Mouse (Mus musculus) CD4-positive helper T cell, adult 2 months (primary cell): ENCODE measurements at regions not wholly inside any gene's neighbourhood (a gene's known extent, or its start where the extent isn't known, plus 50 kb on each side); places are given as distances from the start of the nearest gene placed in this dataset.
A peak's percentile ranks its signal among the peaks of the same experiment; 100 is the strongest.
"Not testable (repeated sequence)": the region's sequence is repeated elsewhere in the genome, so short reads cannot be mapped to it uniquely, and the experiment has no call there.

Experiments
- DNase-seq: peaks from one replicate; pipeline ENCODE4 v3.0.0-alpha.2; 2012; ENCODE audit warnings: low read depth, missing footprints, low spot score

DNA sequence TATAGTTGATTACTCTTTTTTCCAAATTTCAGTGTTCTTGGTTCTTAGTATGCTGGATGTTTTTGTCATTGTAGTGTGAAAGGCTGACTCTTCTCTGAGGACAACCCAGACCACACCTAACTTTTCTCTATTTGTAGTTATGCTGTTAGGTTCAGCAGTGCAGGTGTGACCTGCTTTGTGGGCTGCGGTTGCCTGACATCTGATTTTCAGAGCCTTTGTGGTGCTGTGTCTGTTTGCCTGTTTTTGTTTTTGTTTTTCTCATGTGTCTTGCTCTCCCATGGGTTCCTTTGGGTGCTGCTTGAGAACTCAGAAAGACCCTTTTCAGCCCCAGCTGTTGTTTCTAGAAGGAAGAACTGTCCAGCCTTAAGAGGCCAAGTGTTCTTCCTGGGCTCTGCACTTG is 52.0 kb upstream of the Trpm1 start:
- DNase-seq, result peak; percentile 77

DNA sequence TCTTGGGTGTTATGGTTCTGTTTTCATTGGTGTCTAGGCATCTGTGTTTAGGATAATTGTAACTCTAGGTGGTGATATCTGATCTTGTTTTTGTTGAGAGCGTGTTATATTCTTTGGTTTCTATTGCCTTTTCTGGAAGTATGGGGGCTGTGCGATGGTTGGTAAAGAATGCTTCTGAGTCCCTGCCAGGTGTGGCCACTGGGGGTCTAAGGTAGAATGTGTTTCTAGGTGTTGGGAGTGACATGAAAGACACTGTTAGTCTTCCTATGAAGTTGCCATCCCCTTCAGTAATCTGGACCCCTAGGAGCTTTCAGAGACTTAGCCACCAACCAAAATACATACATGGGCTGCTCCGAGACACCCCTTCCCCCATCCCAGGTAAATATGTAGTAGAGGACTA is 54.0 kb upstream of the Trpm1 start:
- no peak for DNase-seq

GRCm38 (mm10) chr7:64090067-64090466 is 63.6 kb upstream of the Trpm1 start:
- peak; percentile 61 for DNase-seq

GRCm38 (mm10) chr7:64089034-64089433 is 64.6 kb upstream of the Trpm1 start:
- DNase-seq, result no peak

DNA sequence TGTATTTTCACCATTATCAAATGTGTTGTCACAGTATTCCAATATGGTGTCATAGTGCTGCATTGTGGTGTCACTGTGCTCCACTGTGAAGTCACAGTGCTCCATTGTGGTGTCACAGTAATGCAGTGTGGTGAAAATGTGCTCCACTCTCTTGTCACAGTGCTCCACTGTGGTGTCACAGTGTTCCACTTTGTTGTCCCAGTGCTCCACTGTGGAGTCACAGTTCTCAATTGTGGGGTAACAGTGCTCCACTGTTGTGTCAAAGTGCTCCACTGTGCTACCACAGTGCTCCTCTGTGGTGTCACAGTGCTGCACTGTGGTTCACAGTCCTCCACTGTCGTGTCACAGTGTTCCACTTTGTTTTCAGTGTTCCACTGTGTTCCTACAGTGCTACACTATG is 69.7 kb upstream of the Trpm1 start:
- DNase-seq, result not testable (repeated sequence)

DNA sequence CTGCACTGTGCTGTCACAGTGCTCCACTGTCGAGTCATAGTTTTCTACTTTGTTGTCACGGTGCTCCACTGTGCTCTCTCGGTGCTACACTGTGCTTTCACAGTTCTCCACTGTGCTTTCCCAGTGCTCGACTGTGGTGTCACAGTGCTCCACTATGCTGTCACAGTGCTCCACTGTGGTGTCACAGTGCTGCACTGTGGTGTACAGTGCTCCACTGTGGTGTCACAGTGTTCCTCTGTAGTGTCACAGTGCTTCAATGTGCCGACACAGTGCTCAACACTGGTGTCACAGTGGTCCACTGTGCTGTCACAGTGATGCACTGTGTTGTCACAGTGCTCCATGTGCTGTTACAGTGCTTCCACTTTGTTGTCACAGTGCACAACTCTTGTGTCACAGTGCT is 71.0 kb upstream of the Trpm1 start:
- no peak for DNase-seq

DNA sequence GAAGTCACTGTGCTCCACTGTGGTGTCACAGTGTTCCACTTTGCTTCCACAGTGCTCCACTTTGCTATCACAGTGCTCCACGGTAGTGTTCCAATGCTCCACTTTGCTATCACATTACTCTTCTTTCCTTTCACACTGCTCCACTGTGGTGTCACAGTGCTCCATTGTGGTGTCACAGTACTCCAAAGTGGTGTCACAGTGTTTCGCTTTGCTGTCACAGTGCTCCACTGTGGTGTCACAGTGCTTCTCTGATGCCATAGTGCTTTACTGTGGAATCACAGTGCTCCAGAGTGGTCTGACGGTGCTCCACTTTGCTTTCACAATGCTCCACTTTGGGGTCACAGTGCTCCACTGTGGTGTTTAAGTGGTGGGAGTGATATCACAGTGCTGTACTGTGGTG is 71.4 kb upstream of the Trpm1 start:
- DNase-seq, result no peak

DNA sequence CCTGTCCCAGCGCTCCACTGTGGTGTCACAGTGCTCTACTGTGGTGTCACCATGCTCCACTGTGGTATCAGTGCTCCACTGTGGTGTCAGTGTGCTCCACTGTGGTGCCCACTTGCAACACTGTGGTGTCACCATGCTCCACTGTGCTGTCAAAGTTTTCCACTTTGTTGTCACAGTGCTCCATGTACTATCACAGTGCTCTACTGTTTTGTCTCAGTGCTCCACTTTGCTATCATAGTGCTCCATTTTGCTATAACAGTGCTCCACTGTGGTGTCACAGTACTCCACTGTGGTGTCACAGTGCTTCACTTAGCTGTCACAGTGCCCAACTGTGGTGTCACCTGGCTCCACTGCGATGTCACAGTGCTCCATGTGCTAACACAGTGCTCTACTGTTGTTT is 72.0 kb upstream of the Trpm1 start:
- DNase-seq, result no peak

DNA sequence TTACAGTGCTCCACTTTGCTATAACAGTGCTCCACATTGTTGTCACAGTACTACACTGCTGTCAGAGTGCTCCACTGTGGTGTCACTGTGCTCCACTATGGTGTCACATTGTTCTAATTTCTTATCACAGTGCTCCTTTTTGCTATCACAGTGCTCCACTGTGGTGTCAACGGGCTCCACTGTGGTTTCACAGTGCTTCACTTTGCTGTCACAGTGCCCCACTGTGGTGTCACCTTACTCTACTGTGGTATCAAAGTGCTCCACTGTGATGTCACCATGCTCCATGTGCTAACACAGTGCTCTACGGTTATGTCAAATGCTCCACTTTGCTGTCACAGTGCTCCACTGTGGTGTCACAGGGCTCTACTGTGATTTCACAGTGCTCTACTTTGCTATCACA is 72.6 kb upstream of the Trpm1 start:
- no peak for DNase-seq

GRCm38 (mm10) chr7:64079301-64079700 is 74.3 kb upstream of the Trpm1 start:
- DNase-seq, result no peak

- DNase-seq, result no peak
Measured at GRCm38 (mm10) chr7:64078646-64079045, 75.0 kb upstream of the Trpm1 start.

- peak; percentile 53 for DNase-seq
Measured at GRCm38 (mm10) chr7:64077526-64077925, 76.1 kb upstream of the Trpm1 start.

DNA sequence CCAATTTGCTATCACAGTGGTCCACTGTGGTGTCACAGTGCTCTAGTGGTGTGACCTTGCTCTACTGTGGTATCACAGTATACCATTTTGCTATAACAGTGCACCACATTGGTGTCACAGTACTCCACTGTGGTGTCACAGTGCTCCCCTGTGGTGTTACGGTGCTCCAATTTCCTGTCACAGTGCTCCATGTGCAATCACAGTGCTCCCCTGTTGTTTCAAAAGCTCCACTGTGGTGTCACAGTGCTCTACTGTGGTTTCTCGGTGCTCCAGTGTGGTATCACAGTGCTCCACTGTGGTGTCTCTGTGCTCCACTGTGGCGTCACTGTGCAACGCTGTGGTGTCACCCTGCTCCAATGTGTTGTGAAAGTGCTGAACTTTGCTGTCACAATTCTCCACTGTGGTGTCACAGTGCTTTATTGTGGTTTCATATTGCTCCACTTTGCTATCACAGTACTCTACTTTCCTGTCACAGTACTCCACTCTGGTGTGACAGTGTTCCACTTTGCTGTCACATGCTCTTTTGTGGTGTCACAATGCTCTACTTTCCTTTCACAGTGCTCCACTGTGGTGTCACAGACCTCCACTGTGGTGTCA is 76.8 kb upstream of the Trpm1 start:
- DNase-seq, result peak; percentile 70

DNA sequence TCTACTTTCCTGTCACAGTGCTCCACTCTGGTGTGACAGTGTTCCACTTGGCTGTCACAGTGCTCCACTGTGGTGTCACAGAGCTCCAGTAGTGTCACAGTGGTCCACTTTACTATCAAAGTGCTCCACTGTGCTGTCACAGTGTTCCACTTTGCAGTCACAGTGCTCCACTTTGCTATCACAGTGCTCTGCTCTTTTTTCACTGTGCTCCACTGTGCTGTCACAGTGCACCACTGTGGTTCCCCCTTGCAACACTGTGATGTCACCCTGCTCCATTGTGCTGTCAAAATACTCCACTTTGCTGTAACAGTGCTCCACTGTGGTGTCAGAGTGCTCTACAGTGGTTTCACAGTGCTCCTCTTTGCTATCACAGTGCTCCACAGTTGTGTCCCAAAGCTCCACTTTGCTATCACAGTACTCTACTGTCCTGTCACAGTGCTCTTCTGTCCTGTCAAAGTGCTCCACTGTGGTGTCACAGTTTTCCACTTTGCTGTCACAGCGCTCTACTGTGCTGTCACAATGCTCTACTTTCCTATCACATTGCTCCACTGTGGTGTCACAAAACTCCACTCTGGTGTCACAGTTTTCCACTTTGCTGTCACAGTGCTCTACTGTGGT is 77.8 kb upstream of the Trpm1 start:
- no peak for DNase-seq

GRCm38 (mm10) chr7:64074661-64075234 is 78.9 kb upstream of the Trpm1 start:
- DNase-seq, result no peak

DNA sequence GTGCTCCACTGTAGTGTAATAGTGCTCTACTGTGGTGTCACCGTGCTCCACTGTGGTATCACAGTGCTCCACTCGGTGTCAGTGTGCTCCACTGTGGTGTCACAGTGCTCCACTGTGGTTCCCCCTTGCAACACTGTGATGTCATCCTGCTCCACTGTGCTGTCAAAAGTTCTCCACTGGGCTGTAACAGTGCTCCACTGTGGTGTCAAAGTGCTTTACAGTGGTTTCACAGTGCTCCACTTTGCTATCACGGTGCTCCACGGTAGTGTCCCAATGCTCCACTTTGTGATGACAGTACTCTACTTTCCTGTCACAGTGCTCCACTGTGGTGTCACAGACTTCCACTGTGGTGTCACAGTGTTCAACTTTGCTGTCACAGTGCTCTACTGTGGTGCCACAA is 79.4 kb upstream of the Trpm1 start:
- DNase-seq, result no peak

GRCm38 (mm10) chr7:64073781-64074180 is 79.9 kb upstream of the Trpm1 start:
- no peak for DNase-seq

DNA sequence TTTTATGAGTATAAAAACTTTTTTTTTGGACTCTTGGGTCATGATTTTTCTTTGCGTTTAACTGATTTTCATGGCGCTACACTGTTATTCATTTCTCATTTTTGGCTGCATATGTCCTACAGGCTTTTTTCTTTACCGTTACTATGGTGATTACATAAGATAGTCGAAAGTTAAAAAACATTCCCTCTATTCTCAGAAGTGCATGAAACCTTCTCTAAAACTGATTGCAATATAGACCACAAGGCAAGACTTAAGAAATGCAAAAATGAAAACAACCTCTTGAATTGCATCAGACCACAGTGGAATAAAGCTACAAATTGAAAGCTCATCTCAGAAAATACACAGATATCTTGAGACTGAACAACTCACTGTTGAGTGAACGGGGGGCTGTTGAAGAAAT is 82.7 kb upstream of the Trpm1 start:
- no peak for DNase-seq

GRCm38 (mm10) chr7:64065529-64066247 is 87.9 kb upstream of the Trpm1 start:
- DNase-seq, result no peak

DNA sequence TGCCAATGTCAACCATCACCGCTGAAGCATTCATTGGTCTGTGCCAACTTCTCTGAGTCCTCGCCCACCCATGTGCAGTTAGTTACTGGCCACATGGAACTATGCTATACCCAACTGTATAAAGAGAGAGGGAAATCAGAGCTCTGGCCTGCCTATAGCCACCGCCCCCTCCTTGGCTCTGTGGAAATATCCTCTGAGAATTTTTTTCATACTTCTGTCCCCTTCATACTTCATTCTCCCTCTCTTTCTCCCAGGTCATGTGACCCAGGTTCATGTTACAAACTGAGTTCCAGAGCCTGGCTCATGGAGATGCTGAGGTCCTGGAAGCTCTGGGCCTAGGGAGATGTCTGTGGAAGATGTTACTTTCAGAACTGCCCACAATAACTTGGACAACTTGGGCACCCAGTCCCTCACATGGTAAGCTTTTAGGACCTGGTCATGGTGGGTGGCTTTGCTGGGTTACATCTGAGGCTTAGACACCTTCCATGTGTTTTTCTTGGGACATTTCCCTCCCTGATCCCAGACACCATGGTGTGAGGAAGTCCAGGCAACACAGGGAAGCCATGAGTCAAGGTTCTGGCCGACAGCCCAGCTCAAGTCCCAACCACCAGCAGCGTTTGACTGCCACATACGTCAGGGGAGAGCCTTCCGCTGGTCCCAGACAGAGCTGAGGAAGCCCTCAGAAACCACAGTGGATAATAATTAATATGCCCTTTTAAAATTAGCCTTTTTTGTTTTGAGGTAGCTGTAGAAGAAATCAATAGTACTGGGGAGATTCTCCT is 89.0 kb upstream of the Trpm1 start:
- no peak for DNase-seq

GRCm38 (mm10) chr7:64061170-64061569 is 92.5 kb upstream of the Trpm1 start:
- peak; percentile 69 for DNase-seq

- DNase-seq, result no peak
Measured at GRCm38 (mm10) chr7:64060582-64060981, 93.1 kb upstream of the Trpm1 start.
